Mouse (Mus musculus) testis, adult 2 months (tissue): ENCODE results near the gene Galnt7.

Experiments
- CTCF ChIP-seq: fragments of 200-500 bp; IDR thresholded peaks from 2 replicates; pipeline ENCODE4 v1.5.1; 2012; ENCODE audit warnings: low read depth, mild to moderate bottlenecking, inconsistent platforms, low read length, moderate library complexity; ENCODE audit not compliant: control insufficient read depth, insufficient read depth, insufficient replicate concordance
- POLR2A ChIP-seq: fragments of 200-500 bp; IDR thresholded peaks from 2 replicates; pipeline ENCODE4 v1.6.1; 2012; ENCODE audit warnings: low read depth, mild to moderate bottlenecking, inconsistent platforms, low read length, moderate library complexity; ENCODE audit not compliant: control insufficient read depth

DNA sequence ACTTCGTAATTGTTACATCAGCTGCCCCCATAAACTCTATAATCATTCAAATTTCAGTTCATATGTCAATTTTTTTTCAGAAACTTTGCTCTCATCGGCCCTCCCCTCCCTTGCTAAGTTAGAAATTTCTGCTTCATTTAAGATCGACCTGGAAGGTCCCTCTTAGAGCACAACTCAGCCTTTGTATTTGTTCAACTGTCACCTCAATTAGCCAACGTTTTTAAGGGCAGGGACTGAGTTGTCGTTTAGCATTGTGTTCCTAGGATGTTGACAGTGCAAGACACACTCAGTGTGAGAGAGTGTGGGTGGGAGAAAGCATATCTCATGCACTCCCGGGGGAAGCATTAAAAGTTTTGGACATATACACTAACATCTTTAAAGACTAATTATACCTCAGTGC is 3.6 kb upstream of the Galnt7 start:
- TF ChIP-seq CTCF, result no peak
- TF ChIP-seq POLR2A, result no peak
